Mouse (Mus musculus) lung, embryonic 14.5 days (tissue): ENCODE results near the gene Drg1. TPM values are rescaled to one million over a fixed set of nuclear protein-coding genes. Genes with fewer than 3 reads are reported as not detected.

ENCODE experiments used
- ATAC-seq: fragments of 200-750 bp; cut with Nextera tagmentation; 2 replicates; pipeline ENCODE4 v1.8.0; 2017; ENCODE audit warnings: mild to moderate bottlenecking, moderate TSS enrichment, moderate library complexity; ENCODE audit not compliant: insufficient read depth
- DNase-seq: peaks from one replicate; pipeline ENCODE4 v3.0.0-alpha.2; 2015
- H3K27ac ChIP-seq: fragments of 300-500 bp; sonication (generic); 2 replicates; pipeline ENCODE4 v1.5.1; 2014; ENCODE audit warnings: low read depth, mild to moderate bottlenecking, moderate library complexity
- H3K27me3 ChIP-seq: fragments of 300-500 bp; sonication (generic); 2 replicates; pipeline ENCODE4 v1.6.1; 2014; ENCODE audit warnings: low read length, control low read depth; ENCODE audit not compliant: insufficient read depth
- H3K36me3 ChIP-seq: fragments of 300-500 bp; sonication (generic); 2 replicates; pipeline ENCODE4 v1.6.1; 2014; ENCODE audit warnings: control low read depth; ENCODE audit not compliant: insufficient read depth
- H3K4me1 ChIP-seq: fragments of 300-500 bp; sonication (generic); 2 replicates; pipeline ENCODE4 v1.6.1; 2014; ENCODE audit warnings: antibody characterized with exemption, control low read depth; ENCODE audit not compliant: insufficient read depth
- H3K4me2 ChIP-seq: fragments of 300-500 bp; sonication (generic); 2 replicates; pipeline ENCODE4 v1.6.1; 2014; ENCODE audit warnings: mild to moderate bottlenecking
- H3K4me3 ChIP-seq: fragments of 300-500 bp; sonication (generic); 2 replicates; pipeline ENCODE4 v1.5.1; 2014; ENCODE audit warnings: low read depth, low read length
- H3K9ac ChIP-seq: fragments of 300-500 bp; sonication (generic); 2 replicates; pipeline ENCODE4 v1.6.1; 2014
- H3K9me3 ChIP-seq: fragments of 300-500 bp; sonication (generic); 2 replicates; pipeline ENCODE4 v1.6.1; 2016; ENCODE audit warnings: low read depth, low read length, control low read depth
- CTCF ChIP-seq: IDR thresholded peaks from 2 replicates; pipeline ENCODE4 v1.5.1; 2016; ENCODE audit warnings: antibody characterized with exemption, low read depth
- WGBS: fragments of 180-500 bp; shearing (Covaris S2); extraction: QIAGEN DNeasy Blood & Tissue Kit; methylation state at CpG from one replicate; pipeline ENCODE4 v1.1.7; 2014; 5-methylcytosine and 5-hydroxymethylcytosine counted together
- polyA plus RNA-seq: library from polyadenylated mRNA; unstranded; fragments of >200 nt; fragmentation: Nextera tagmentation; extraction: Ambion mirVana; gene quantifications from 2 replicates; pipeline ENCODE4 v1.2.1, GENCODE M21; 2014

Drg1 gene
- polyA plus RNA-seq, 1 experiment from 2014 or later, result 237 TPM

DNA sequence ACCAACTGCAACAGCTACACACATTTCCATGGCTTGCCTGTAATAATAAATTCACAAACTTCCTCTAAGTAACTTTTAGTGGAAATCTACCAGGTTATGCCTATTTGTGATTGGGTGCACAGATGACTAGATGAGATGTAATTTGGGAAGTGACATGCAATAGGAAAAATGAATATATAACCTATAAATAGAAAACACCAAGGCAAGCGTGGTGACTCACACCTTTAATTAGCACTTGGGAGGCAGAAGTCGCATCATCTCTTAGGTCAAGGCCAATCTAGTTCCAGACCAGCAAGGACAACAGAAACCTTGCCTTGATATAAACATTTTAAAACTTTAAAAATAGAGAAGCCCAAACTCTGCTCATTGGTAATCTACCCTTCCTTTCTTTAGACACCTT is 18.8 kb downstream of the Drg1 start:
- no peaks in the 10 kb centered on the region for H3K4me1 ChIP-seq
- no peaks in the 10 kb centered on the region for H3K27me3 ChIP-seq
- H3K9ac ChIP-seq, result no peak overlapping the region
- H3K27ac ChIP-seq, result no peak overlapping the region
- ATAC-seq (no peak), DNase-seq (no peak)
- H3K4me2 ChIP-seq, result no peak overlapping the region
- peaks cover 96% of the 10 kb centered on the region for H3K36me3 ChIP-seq
- H3K4me3 ChIP-seq, result no peak overlapping the region
- 90% methylated on average over 2 of the region's 2 CpGs for WGBS
- no peaks in the 10 kb centered on the region for H3K9me3 ChIP-seq
- no peak for TF ChIP-seq CTCF

DNA sequence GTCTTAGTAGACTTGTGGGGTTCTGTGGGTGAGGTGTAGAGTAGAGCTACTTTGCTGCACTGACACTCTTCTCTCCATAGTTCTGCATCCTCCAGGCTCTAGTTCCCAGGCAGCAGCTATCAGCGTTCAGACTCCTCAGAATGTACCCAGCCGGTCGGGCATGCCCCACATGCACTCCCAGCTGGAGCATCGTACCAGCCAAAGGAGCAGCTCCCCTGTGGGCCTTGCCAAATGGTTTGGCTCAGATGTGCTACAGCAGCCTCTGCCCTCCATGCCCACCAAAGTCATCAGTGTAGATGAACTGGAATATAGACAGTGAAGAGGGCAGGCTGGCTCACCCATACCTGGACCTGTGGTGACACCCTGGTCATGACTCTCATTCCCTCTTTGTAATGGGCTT is 22.4 kb downstream of the Drg1 start:
- Histone ChIP-seq H3K27me3 (no peaks in the 10 kb centered on the region), H3K36me3 (peaks cover 94% of the 10 kb centered on the region), H3K4me3 (no peak overlapping the region), H3K9me3 (no peaks in the 10 kb centered on the region), H3K27ac (no peak overlapping the region), H3K9ac (no peak overlapping the region), H3K4me2 (no peak overlapping the region), H3K4me1 (no peaks in the 10 kb centered on the region)
- WGBS, result 75% methylated on average over 4 of the region's 4 CpGs
- ATAC-seq, result no peak
- no peak for DNase-seq
- no peak for TF ChIP-seq CTCF

DNA sequence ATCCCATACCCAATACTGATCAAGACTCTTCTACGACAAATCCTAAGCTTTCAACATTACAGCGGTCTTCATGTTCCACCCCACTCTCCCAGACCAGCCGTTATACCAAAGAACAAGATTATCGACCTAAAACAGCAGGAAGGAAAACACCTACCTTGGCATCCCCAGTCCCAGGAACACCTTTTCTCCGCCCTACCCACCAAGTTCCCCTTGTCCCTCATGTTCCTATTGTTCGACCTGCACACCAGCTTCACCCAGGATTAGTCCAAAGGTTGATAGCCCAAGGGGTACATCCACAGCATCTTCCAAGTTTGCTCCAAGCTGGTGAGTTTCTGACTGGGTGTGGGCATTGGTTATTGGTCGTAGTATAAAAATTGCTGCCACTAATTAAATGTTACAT is 23.8 kb downstream of the Drg1 start:
- Histone ChIP-seq H3K9ac (no peak overlapping the region), H3K9me3 (no peaks in the 10 kb centered on the region), H3K27me3 (no peaks in the 10 kb centered on the region), H3K4me2 (no peak overlapping the region), H3K27ac (no peak overlapping the region), H3K4me3 (no peak overlapping the region), H3K36me3 (peaks cover 93% of the 10 kb centered on the region), H3K4me1 (no peaks in the 10 kb centered on the region)
- ATAC-seq (no peak), DNase-seq (no peak)
- 90% methylated on average over 7 of the region's 7 CpGs for WGBS
- no peak for TF ChIP-seq CTCF

DNA sequence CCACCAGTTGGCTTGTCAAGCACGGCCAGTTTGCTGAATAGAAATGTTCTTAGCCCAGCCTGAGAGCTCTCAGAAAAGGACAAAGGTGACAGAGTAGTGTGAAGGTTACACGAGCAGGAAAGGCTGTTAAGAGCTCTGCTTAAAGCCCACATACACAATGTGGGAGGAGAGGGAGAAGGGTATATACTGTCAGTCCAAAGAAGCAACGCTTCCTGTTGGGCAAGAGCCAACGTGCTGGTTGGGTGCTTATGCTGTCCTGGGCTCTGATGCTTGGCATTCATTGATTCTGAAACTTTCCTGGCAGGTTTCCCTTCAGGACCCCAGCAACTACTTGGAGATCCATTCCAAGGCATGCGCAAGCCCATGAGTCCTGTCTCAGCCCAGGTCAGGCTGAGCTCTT is 30.9 kb downstream of the Drg1 start:
- TF ChIP-seq CTCF, result no peak
- ATAC-seq, result no peak

GRCm38 (mm10) chr11:3233704-3234103 is 32.5 kb downstream of the Drg1 start:
- 90% methylated on average over 4 of the region's 4 CpGs for WGBS
- H3K9me3 ChIP-seq, result no peaks in the 10 kb centered on the region
- H3K4me1 ChIP-seq, result no peaks in the 10 kb centered on the region
- no peak for DNase-seq
- no peak for TF ChIP-seq CTCF
- H3K27ac ChIP-seq, result no peak overlapping the region
- no peak for ATAC-seq
- H3K36me3 ChIP-seq, result peaks cover 86% of the 10 kb centered on the region
- no peak overlapping the region for H3K9ac ChIP-seq
- no peaks in the 10 kb centered on the region for H3K27me3 ChIP-seq
- no peak overlapping the region for H3K4me2 ChIP-seq
- H3K4me3 ChIP-seq, result no peak overlapping the region

More for the DNA sequence above, 30.9 kb downstream of the Drg1 start:
- H3K36me3 ChIP-seq, result peaks cover 84% of the 10 kb centered on the region
- no peak for DNase-seq
- 77% methylated on average over 5 of the region's 5 CpGs for WGBS
- H3K9me3 ChIP-seq, result no peaks in the 10 kb centered on the region
- H3K4me3 ChIP-seq, result no peak overlapping the region
- no peak overlapping the region for H3K4me2 ChIP-seq
- H3K9ac ChIP-seq, result no peak overlapping the region
- H3K4me1 ChIP-seq, result no peaks in the 10 kb centered on the region
- no peak overlapping the region for H3K27ac ChIP-seq
- no peaks in the 10 kb centered on the region for H3K27me3 ChIP-seq

DNA sequence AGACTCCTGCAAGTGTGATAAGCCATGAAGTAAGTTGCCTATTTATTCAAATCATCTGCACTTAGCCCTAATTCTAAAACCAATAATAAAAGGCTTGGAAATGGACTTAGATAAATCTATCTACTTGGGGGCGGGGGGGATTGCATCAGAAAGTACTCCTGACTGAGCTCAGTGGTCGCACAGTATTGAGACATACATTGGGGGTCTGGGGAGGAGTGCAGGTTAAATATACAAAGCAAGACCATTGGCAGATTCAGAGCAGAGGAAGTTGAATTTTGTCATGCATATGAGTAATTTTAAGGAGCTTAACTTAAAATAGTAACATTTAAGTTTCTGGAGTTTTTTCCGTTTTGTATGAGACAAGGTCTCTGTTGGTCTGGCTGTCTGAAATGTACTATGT is 34.0 kb downstream of the Drg1 start:
- Histone ChIP-seq H3K27ac (no peak overlapping the region), H3K4me2 (no peak overlapping the region), H3K4me3 (no peak overlapping the region), H3K9ac (no peak overlapping the region), H3K4me1 (no peaks in the 10 kb centered on the region), H3K36me3 (peaks cover 81% of the 10 kb centered on the region), H3K9me3 (no peaks in the 10 kb centered on the region), H3K27me3 (no peaks in the 10 kb centered on the region)
- TF ChIP-seq CTCF, result no peak
- DNase-seq (no peak), ATAC-seq (no peak)
- 80% methylated on average over 3 of the region's 3 CpGs for WGBS

- no peak for TF ChIP-seq CTCF
- H3K4me2 ChIP-seq, result no peak overlapping the region
- 90% methylated on average over 3 of the region's 3 CpGs for WGBS
- H3K9ac ChIP-seq, result no peak overlapping the region
- DNase-seq, result no peak
- no peak for ATAC-seq
- no peaks in the 10 kb centered on the region for H3K9me3 ChIP-seq
- no peak overlapping the region for H3K27ac ChIP-seq
- H3K27me3 ChIP-seq, result no peaks in the 10 kb centered on the region
- H3K4me3 ChIP-seq, result no peak overlapping the region
- H3K4me1 ChIP-seq, result no peaks in the 10 kb centered on the region
- H3K36me3 ChIP-seq, result peaks cover 89% of the 10 kb centered on the region
Measured at GRCm38 (mm10) chr11:3227113-3227512, 39.1 kb downstream of the Drg1 start.

DNA sequence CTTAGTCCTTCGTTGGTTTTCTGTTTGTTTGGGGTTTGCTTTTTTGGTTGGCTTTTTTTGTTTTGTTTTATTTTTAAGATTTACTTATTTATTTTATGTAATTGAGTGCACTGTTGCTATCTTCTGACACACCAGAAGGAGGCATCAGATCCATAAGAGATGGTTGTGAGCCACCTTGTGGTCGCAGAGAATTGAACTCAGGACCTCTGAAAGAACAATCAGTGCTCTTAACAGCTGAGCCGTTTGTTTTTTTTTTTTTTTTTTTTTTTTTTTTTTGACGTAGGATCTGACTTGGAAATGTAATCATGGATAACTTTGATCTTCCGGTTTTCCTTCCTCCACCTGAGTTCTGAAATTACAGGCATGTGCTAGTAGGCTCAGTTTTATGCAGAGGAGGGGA is 43.1 kb downstream of the Drg1 start:
- DNase-seq (no peak), ATAC-seq (no peak)
- peaks cover 83% of the 10 kb centered on the region for H3K36me3 ChIP-seq
- no peaks in the 10 kb centered on the region for H3K4me1 ChIP-seq
- TF ChIP-seq CTCF, result peak; percentile 31; the same call in 1 of the 2 replicates
- H3K4me2 ChIP-seq, result no peak overlapping the region
- WGBS, result 59% methylated on average over 5 of the region's 5 CpGs
- H3K9ac ChIP-seq, result no peak overlapping the region
- H3K27me3 ChIP-seq, result no peaks in the 10 kb centered on the region
- no peak overlapping the region for H3K27ac ChIP-seq
- no peaks in the 10 kb centered on the region for H3K9me3 ChIP-seq
- H3K4me3 ChIP-seq, result no peak overlapping the region
